Mouse (Mus musculus) hematopoietic stem cell, adult 5-6 weeks (primary cell): ENCODE measurements around the gene Rb1. TPM values are rescaled to one million over a fixed set of nuclear protein-coding genes. Genes with fewer than 3 reads are reported as not detected.
A peak's percentile ranks its signal among the peaks of the same experiment; 100 is the strongest.

Experiments
- ATAC-seq, 2 experiments: fragments of 125-278 bp in 1 of 2; replicated peaks in 1 of 2; 2 replicates each; pipeline ENCODE4 v1.8.0; 2016 to 2017; ENCODE audit warnings: inconsistent platforms in 2 of 2, mild to moderate bottlenecking in 2 of 2, moderate number of reproducible peaks in 2 of 2, low read depth in 1 of 2, moderate TSS enrichment in 1 of 2; ENCODE audit not compliant: low FRiP score in 2 of 2, poor library complexity in 2 of 2, severe bottlenecking in 2 of 2, insufficient read depth in 1 of 2, low TSS enrichment in 1 of 2
- total RNA-seq: library from RNA; stranded (forward); fragments of 172-1452, 232-1000 nt; gene quantifications from 2 replicates; pipeline ENCODE4 v1.2.3, GENCODE M21; 2017

Rb1 gene
- total RNA-seq, 1 experiment from 2014 or later, result 13.5 TPM

DNA sequence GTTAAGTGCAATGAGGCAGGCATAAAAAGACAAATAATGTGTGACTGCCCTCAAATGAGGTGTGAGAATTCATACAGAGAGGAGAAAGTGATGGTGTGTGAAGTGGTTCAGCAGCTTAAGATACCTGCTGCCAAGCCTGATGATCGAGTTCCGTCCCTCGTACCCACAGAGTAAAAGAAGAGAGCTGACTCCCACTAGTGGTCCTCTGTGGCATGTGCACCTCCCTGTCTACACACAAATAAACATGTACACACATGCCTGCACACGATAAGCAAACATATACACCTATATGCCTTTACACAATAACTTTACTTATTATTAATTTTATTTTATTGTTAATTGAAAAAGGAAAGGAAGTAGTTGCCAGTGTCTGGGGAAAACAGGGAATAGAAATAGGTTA lies 20.0 kb upstream of the Rb1 start:
- ATAC-seq, result no peak

DNA sequence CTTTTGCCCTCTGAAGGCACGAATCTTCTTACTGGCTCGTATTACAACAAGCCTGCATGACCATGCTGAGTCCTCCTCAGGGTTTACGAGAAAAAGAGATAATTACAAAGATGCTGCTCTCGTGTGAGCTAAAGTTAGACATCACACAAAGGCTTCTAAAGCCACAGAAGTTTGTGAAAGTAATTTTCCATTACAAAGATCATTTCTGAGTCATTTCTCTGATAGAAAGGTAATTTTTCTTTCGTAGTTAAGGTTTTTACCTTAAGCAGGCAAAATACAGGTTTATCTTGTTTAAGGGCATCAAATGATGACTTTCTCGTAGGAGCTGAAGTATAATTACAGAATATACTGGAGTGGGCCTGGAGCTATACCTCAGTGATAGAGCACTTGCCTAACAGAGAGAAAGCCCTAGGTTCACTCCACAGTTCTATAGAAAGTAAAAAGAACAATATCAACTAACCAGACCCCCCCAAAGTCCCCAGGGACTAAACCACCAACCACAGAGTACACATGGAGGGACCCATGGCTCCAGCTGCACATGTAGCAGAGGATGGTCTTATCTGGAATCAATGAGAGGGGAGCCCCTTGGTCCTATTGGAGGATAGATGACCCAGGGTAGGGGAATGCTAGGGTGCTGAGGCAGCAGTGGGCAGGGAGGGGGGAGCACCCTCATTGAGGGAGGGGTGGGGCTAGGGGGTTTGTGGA lies 14.6 kb upstream of the Rb1 start:
- ATAC-seq, result no peak

DNA sequence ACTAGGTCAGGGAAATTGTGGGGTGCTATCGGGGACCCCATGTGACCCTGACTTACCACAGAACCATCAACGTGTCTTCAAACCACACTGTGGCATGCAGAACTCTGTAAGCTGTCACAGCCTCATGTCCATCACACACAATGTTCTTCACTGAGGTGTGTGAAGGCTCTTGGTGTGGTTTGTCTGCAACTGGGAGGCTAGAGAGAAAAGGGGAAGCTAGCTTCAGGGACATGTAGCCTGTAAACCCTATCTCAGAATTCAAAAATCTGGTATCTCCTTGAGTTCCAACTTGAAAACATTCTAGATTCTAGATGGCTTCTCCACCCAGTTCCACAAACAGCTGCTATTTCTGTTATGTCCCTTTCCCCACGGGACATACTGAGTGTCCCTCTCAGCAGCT lies 14.0 kb upstream of the Rb1 start:
- peak; percentile 56 to 81 for ATAC-seq

- ATAC-seq, result no peak
Measured at GRCm38 (mm10) chr14:73336316-73337080, 10.9 kb upstream of the Rb1 start.

DNA sequence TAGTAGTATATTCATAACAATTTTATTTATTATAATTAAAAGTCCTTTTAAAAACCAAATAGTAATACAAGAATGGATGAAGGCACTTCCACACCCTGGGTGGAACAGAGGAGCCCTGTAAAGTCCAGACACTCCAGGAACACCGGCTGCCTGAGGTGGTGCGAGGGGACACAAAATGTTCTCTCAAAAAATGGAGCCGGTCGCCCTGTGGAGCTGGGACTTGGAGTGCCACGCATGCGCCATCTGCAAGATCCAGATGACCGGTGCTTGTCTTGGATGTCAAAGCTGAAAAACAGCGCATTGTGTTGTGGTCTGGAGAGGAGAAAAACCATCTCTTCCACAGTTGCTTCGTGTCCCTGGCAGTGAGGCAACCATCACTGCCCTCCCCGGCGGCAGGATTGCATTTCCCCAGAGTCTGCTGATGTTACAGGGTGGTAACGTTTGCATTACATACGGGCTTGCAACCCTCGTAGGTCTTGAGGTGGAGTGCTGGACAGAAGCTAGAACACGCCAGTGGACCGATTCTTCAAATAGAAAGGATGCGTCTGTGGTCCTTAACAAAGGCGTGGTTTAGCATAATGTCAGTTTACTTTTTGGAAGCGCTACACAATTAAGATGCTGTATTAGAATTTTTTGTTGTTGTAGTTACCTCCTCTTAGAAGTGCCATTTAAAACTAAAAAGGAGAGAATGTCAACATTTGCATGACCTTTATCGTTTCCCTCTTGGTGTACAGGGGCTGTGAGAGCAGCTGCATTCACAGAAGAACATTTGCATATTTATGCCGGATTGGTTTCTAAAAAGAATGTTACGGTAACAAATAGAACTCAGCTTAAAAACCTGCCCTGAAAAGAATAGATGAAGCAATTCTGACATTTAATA lies 9.5 kb upstream of the Rb1 start:
- ATAC-seq, result no peak

DNA sequence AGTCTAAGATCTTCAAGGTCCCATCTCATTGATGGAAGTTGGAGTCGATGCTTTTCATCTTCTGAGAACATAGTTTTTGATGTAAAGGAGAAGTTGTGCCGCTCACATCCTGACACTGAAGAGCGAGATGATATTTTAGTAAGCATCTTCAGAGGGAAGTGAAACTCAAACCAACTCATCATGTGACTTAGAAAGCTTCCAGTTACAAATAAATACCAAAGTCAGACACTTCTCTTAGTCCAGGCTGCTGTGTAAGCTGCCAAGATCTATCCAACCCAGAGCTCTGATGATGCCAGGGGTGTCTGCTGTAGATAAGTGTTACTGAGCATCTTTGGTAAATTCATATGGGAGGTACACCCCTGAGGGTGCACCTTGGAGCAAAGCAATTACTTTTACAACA lies 8.3 kb upstream of the Rb1 start:
- ATAC-seq, result peak; percentile 25 to 32; a peak in 2 of 4 replicates

DNA sequence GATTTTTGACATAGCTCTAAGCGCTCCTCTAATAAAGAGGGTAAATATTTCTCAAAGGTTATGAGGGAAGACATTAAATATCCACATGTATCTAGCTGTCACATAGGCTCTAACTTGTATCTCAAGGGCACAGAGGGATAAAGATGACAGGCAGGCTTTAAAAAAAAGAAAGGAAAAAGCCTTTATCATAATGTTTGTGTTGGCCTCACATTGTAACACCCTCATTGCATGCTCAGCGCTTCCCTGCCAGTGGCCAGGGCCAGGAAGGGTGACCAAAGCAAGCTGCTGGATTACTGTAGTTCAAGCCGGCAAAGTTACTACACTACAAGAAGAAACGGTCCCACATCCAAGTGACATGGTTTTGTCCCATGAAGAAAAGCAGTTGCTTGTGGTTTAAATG lies 5.8 kb upstream of the Rb1 start:
- ATAC-seq, result no peak

DNA sequence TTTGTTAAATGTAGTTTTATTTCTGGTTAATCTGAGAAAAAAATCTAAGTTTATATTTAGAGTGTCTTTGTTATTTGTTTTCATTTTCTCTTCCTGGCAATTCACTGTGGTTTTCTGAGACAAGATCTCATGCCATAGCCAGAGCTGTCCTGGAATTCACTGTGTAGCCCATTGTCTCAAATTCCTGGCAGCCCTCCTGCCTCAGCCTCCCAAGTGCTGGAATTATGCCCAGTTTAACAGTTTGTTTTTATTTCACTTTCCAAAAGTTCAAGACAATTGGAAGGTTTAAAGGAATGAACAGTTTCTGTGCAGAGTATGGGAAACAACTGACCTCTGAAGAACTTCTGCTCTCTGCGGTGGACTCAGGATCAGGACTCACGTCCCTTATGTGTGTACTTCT lies 4.2 kb upstream of the Rb1 start:
- no peak for ATAC-seq

DNA sequence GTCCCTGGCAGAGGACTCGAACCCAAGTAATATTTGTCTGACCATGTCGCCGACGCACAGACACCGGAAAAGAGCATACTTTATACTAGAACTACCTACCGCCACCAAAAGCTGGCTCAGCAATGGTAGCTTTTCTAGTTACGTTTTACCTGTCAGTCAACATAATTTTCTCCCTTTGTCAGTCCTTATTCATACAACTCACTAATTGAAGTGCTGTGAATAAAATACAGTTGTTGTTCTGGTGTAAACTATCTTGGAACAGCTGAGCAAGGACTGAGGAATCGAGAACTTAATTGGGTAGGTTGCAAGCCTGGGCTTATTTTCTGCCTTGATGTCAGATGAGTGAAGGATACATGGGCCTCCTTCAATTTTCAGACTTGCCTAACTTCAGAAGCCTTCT lies 889 bp upstream of the Rb1 start:
- ATAC-seq, result no peak

DNA sequence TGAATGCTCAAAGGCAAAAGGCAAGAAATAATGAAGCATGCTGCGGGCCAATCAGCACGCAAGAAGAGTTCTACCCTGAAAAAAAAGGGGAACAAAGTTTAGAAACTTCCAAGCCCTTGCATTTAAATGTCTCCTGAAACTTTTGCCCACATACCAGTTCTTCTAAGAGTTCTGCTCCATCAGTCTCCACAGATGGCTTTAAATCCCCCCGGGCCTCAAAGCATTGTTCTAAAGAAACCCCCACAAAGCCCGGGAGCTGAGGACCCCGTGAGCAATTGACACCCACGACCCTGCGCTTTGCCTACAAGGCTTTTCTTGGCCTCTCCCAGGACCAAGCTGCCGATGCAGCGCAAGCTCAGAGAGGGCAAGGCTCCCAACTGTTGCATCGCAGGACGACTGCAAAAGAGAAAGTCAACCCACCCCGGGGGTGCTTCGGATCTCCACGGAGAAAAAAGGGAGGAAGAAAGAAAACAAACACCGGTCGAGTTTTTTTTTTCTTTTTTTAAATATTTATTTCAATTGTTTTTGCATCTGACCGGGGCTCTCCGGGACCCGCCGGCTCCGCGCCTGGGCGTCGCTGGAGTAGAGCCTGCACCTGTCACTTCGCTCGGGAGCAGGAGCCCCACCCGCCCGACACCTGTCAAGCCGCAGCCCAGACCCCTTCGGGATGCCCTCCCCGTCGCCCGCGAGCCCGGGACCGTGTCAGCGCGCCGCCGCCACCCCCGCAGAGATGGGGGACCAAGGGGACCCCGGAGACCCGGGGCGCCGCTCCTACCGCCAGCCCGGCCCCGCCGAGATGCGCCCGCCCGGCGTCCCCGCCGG lies 777 bp downstream of the Rb1 start:
- ATAC-seq, result peak; percentile 59 to 68

DNA sequence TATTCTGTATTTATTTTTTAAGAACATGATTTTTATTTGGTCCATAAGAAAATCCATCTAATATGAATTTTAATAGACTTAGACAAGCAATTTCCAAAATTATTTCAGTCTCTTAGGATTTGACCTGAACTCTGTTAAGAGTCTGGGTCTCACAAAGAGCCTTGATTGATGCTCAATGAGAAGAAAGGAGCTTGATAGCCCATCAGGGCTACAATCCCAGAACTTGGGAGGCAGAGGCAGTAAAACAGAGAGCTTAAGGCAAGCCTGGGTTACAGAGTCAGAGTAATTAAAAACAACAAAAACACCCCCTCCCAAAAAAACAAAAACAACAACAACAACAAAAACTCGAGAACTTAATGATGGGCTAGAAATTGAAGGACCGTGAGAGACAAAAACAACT lies 1.7 kb downstream of the Rb1 start:
- ATAC-seq, result no peak

DNA sequence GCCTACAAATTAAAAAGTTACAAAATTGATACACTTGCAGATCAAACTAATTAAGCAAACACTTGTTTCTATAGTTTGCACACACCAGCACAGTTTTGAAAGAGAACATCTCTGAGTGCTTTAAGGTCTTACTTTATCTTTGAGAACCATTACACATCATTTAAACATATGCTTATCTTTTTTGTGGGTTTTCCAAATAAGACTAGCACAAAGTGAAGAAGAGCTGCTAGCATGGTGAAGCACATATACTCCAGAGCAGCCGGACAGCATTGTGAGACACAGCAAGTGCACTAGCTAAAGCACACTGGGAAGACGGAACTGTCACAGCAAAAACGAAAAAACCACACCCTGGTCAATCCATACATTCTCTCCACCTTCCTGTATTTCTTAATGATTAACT lies 3.5 kb downstream of the Rb1 start:
- ATAC-seq, result no peak

GRCm38 (mm10) chr14:73316933-73317332 lies 8.7 kb downstream of the Rb1 start:
- ATAC-seq, result no peak

GRCm38 (mm10) chr14:73313864-73314263 lies 11.8 kb downstream of the Rb1 start:
- ATAC-seq, result no peak

- ATAC-seq, result no peak
Measured at GRCm38 (mm10) chr14:73313396-73313795, 12.2 kb downstream of the Rb1 start.

- no peak for ATAC-seq
Measured at GRCm38 (mm10) chr14:73312909-73313308, 12.7 kb downstream of the Rb1 start.

DNA sequence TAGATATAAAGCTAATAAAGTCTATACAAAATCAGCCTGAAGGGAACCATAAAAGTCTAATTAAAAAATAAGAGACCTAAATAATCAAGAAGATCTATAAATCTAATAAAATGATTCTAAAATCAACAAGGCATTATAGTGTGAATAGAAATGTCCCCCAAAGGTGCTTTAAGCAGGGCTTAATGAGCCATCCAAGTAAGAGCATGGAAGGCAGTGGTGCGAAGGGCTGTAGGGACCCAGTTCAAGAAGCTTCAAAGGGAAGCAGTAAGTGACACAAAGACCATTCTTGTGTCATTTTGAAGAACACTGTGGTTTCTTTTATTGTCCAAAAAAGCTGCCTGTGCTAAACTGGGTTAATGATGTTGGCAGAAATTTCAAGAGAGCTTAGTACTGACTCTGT lies 18.1 kb downstream of the Rb1 start:
- no peak for ATAC-seq
